Mouse (Mus musculus) midbrain, embryonic 11.5 days (tissue): ENCODE measurements at regions not wholly inside any gene's neighbourhood (a gene's known extent, or its start where the extent isn't known, plus 50 kb on each side); places are given as distances from the start of the nearest gene placed in this dataset.

Source experiments
- ATAC-seq: fragments of 200-750 bp; cut with Nextera tagmentation; 2 replicates; pipeline ENCODE4 v1.8.0; 2017; ENCODE audit warnings: moderate TSS enrichment, moderate library complexity; ENCODE audit not compliant: low FRiP score
- DNase-seq: peaks from one replicate; pipeline ENCODE4 v3.0.0; 2015; ENCODE audit warnings: low spot score; ENCODE audit errors: missing footprints
- H3K27ac ChIP-seq: fragments of 300-500 bp; sonication (generic); 2 replicates; pipeline ENCODE4 v1.5.1; 2014; ENCODE audit warnings: low read depth, low read length
- H3K27me3 ChIP-seq: fragments of 300-500 bp; sonication (generic); 2 replicates; pipeline ENCODE4 v1.6.1; 2014; ENCODE audit warnings: mild to moderate bottlenecking, low read length, moderate library complexity, mixed read lengths; ENCODE audit not compliant: control insufficient read depth, insufficient read depth
- H3K36me3 ChIP-seq: fragments of 300-500 bp; sonication (generic); 2 replicates; pipeline ENCODE4 v1.6.1; 2014; ENCODE audit warnings: mild to moderate bottlenecking, low read length, moderate library complexity, mixed read lengths; ENCODE audit not compliant: control insufficient read depth, insufficient read depth
- H3K4me1 ChIP-seq: fragments of 300-500 bp; sonication (generic); 2 replicates; pipeline ENCODE4 v1.6.1; 2014; ENCODE audit warnings: low read length; ENCODE audit not compliant: control insufficient read depth, insufficient read depth
- H3K4me2 ChIP-seq: fragments of 300-500 bp; sonication (generic); 2 replicates; pipeline ENCODE4 v1.6.1; 2014; ENCODE audit warnings: mild to moderate bottlenecking, moderate library complexity
- H3K4me3 ChIP-seq: fragments of 300-500 bp; sonication (generic); 2 replicates; pipeline ENCODE4 v1.5.1; 2014; ENCODE audit warnings: low read depth, low read length
- H3K9ac ChIP-seq: fragments of 300-500 bp; sonication (generic); 2 replicates; pipeline ENCODE4 v1.6.1; 2014; ENCODE audit warnings: low read length
- H3K9me3 ChIP-seq: fragments of 300-500 bp; sonication (generic); 2 replicates; pipeline ENCODE4 v1.6.1; 2016; ENCODE audit warnings: low read length; ENCODE audit not compliant: control insufficient read depth
- WGBS: fragments of 180-500 bp; shearing (Covaris S2); extraction: QIAGEN DNeasy Blood & Tissue Kit; methylation state at CpG from one replicate; pipeline ENCODE4 v1.1.7; 2014; 5-methylcytosine and 5-hydroxymethylcytosine counted together

GRCm38 (mm10) chr15:97471476-97471875 lies 224.4 kb upstream of the Amigo2 start:
- Histone ChIP-seq H3K36me3 (no peaks in the 10 kb centered on the region), H3K9me3 (no peaks in the 10 kb centered on the region), H3K4me3 (no peak overlapping the region), H3K4me2 (no peak overlapping the region), H3K9ac (no peak overlapping the region), H3K27me3 (no peaks in the 10 kb centered on the region), H3K4me1 (no peaks in the 10 kb centered on the region), H3K27ac (no peak overlapping the region)
- ATAC-seq (no peak), DNase-seq (no peak)
- WGBS, result 85% methylated on average over 4 of the region's 4 CpGs

GRCm38 (mm10) chr15:97469684-97470344 lies 222.7 kb upstream of the Amigo2 start:
- no peaks in the 10 kb centered on the region for H3K4me1 ChIP-seq
- H3K4me3 ChIP-seq, result no peak overlapping the region
- H3K4me2 ChIP-seq, result no peak overlapping the region
- no peak for ATAC-seq
- no peak overlapping the region for H3K27ac ChIP-seq
- DNase-seq, result no peak
- no peak overlapping the region for H3K9ac ChIP-seq
- H3K27me3 ChIP-seq, result no peaks in the 10 kb centered on the region
- H3K36me3 ChIP-seq, result no peaks in the 10 kb centered on the region
- H3K9me3 ChIP-seq, result no peaks in the 10 kb centered on the region
- 85% methylated on average over 19 of the region's 19 CpGs for WGBS

DNA sequence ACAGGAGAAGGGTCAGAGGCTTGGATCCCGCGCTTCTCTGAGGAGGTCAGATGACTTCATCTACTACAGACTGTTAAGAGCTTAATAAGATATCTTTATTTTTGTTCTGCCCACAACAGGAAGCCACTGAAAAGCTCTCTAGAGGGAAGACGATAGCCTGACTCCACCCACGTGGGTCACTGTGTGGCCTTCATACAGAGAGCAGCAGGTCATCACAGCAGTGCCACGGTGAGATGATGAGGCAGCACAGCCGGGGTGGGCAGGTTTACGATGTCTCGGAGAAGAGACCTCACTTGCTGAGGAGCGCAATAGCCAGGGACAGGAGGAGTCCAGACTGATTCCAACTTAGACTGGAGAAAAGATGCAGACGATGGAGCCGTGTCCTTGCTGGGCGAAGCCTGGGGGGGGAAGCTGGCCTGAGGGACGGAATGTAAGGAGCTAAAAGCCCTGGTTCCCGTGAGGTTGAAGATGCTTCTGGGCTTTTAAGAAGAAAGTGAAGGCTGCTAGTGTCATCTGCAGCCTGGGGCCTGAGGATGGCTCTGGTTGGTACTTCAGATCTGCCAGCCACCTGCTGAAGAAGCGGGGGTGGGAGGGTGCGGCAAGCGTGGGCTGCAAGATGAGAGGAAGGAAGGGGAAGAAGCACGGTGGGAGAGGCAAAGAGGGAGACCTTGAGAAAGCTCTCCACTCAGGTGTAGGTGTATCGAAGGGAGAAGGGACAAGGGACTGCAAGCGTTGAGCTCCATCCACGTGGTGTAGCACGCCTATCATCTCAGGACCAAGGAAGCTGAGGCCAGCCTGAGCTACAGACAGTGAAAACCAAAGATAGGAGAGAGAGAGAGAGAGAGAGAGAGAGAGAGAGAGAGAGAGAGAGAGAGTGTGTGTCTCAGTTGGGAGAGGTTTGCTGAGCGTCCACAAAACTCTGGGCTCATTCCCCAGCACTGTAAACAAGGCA lies 221.9 kb upstream of the Amigo2 start:
- no peaks in the 10 kb centered on the region for H3K36me3 ChIP-seq
- H3K27me3 ChIP-seq, result no peaks in the 10 kb centered on the region
- 80% methylated on average over 23 of the region's 23 CpGs for WGBS
- no peak overlapping the region for H3K4me2 ChIP-seq
- no peaks in the 10 kb centered on the region for H3K4me1 ChIP-seq
- no peak overlapping the region for H3K4me3 ChIP-seq
- DNase-seq, result no peak
- no peak for ATAC-seq
- H3K27ac ChIP-seq, result no peak overlapping the region
- no peak overlapping the region for H3K9ac ChIP-seq
- H3K9me3 ChIP-seq, result no peaks in the 10 kb centered on the region

DNA sequence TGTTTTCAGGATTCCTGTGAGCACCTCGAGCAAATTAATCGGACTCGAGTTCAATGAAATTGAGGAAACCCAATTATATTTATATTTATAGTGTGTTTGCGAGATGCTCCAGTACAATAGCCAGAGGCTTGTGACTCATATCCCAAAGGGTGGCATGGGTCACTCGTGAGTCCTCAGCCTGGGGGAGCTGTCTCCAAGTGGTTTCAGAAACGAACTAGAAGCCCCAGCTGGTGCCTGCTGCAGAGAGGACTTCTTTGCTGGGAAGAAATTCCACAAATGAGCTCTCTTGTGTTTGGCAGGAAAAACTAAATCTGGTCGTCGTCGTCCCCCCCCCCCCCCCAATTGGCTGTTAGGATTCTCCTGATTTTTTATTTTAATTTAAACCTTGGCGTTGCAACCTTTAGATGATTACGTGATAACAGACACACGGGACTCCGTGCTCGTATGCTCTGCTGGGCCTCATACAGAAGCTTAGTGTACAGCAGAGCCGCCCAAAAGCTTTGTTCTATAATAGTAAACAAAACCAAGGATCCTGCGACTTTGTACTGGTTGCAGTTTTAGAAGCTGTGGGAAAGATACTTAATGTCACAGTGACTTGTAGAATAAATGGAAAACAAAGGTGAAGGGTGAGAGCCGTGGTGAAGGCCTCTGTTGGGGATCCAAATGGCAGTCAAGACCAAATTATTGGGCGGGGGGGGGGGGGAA lies 220.8 kb upstream of the Amigo2 start:
- no peak for DNase-seq
- H3K27ac ChIP-seq, result no peak overlapping the region
- H3K9ac ChIP-seq, result no peak overlapping the region
- H3K4me2 ChIP-seq, result no peak overlapping the region
- H3K27me3 ChIP-seq, result no peaks in the 10 kb centered on the region
- no peaks in the 10 kb centered on the region for H3K9me3 ChIP-seq
- no peak for ATAC-seq
- H3K4me1 ChIP-seq, result no peaks in the 10 kb centered on the region
- H3K4me3 ChIP-seq, result no peak overlapping the region
- no peaks in the 10 kb centered on the region for H3K36me3 ChIP-seq
- WGBS, result 89% methylated on average over 18 of the region's 18 CpGs

DNA sequence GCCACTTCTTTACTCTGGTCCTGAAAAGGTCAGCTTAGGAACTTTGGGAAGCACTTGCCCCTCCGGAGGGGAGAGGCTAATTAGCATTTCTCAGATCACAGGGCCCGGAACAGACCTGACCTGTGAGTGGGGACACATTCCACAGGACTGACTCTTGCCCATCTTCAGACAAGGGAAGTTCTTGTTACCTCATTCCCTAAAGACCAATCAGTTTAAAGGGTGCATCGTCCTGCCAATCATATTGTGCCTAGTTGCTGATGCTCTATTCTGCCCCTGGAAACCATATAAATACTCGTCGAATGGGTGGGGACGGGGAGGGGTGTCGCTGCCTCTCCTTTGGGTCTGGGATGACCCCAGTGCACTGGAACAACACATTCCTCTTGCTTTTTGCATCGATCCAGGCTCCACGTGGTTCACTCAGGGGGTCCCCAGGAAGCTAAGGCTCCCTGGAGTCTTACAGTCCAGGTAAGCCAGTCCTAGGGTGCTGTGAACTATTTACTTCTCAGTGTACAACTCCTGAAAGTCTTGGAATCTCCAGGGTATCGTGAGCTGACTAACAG lies 219.9 kb upstream of the Amigo2 start:
- DNase-seq (no peak), ATAC-seq (no peak)
- 85% methylated on average over 10 of the region's 10 CpGs for WGBS
- no peak overlapping the region for H3K4me3 ChIP-seq
- no peaks in the 10 kb centered on the region for H3K4me1 ChIP-seq
- no peaks in the 10 kb centered on the region for H3K27me3 ChIP-seq
- no peaks in the 10 kb centered on the region for H3K36me3 ChIP-seq
- no peak overlapping the region for H3K4me2 ChIP-seq
- no peak overlapping the region for H3K9ac ChIP-seq
- H3K27ac ChIP-seq, result no peak overlapping the region
- H3K9me3 ChIP-seq, result no peaks in the 10 kb centered on the region

GRCm38 (mm10) chr15:97466110-97466509 lies 219.0 kb upstream of the Amigo2 start:
- H3K27ac ChIP-seq, result no peak overlapping the region
- H3K27me3 ChIP-seq, result no peaks in the 10 kb centered on the region
- no peak overlapping the region for H3K9ac ChIP-seq
- no peak overlapping the region for H3K4me2 ChIP-seq
- no peak overlapping the region for H3K4me3 ChIP-seq
- no peaks in the 10 kb centered on the region for H3K9me3 ChIP-seq
- no peak for ATAC-seq
- WGBS, result 74% methylated on average over 3 of the region's 3 CpGs
- H3K36me3 ChIP-seq, result no peaks in the 10 kb centered on the region
- no peaks in the 10 kb centered on the region for H3K4me1 ChIP-seq
- DNase-seq, result no peak

GRCm38 (mm10) chr15:97465366-97465765 lies 218.3 kb upstream of the Amigo2 start:
- H3K9ac ChIP-seq, result no peak overlapping the region
- H3K36me3 ChIP-seq, result no peaks in the 10 kb centered on the region
- no peak overlapping the region for H3K4me2 ChIP-seq
- H3K4me1 ChIP-seq, result no peaks in the 10 kb centered on the region
- H3K9me3 ChIP-seq, result no peaks in the 10 kb centered on the region
- ATAC-seq (no peak), DNase-seq (no peak)
- no peak overlapping the region for H3K4me3 ChIP-seq
- 83% methylated on average over 8 of the region's 8 CpGs for WGBS
- H3K27ac ChIP-seq, result no peak overlapping the region
- H3K27me3 ChIP-seq, result no peaks in the 10 kb centered on the region

GRCm38 (mm10) chr15:97464737-97465136 lies 217.7 kb upstream of the Amigo2 start:
- H3K4me2 ChIP-seq, result no peak overlapping the region
- 95% methylated on average over 9 of the region's 9 CpGs for WGBS
- no peak overlapping the region for H3K27ac ChIP-seq
- no peak for DNase-seq
- no peaks in the 10 kb centered on the region for H3K27me3 ChIP-seq
- H3K4me1 ChIP-seq, result no peaks in the 10 kb centered on the region
- H3K36me3 ChIP-seq, result no peaks in the 10 kb centered on the region
- H3K9me3 ChIP-seq, result no peaks in the 10 kb centered on the region
- H3K9ac ChIP-seq, result no peak overlapping the region
- ATAC-seq, result no peak
- H3K4me3 ChIP-seq, result no peak overlapping the region
